Mouse (Mus musculus) CH12.LX (cell line): ENCODE data around the gene Ddah1. TPM values are rescaled to one million over a fixed set of nuclear protein-coding genes. Genes with fewer than 3 reads are reported as not detected.

Source experiments
- DNase-seq: peaks from one replicate; pipeline ENCODE4 v3.0.0-alpha.2; 2013; ENCODE audit errors: extremely low read depth
- H3K27ac ChIP-seq: 2 replicates; pipeline ENCODE4 v1.5.1; 2012; ENCODE audit warnings: low read depth, mild to moderate bottlenecking, control low read depth, moderate library complexity; ENCODE audit not compliant: insufficient read depth
- H3K27me3 ChIP-seq: replicated peaks from 2 replicates; pipeline ENCODE3; 2012; ENCODE audit warnings: inconsistent platforms
- H3K36me3 ChIP-seq, 2 experiments: replicated peaks in 1 of 2; 2 replicates each; pipeline versions ENCODE3 to v1.6.1; 2012; ENCODE audit warnings: inconsistent platforms in 1 of 2, low read length in 1 of 2, mild to moderate bottlenecking in 1 of 2, mixed read lengths in 1 of 2, moderate library complexity in 1 of 2; ENCODE audit not compliant: control insufficient read depth in 1 of 2, insufficient read depth in 1 of 2
- H3K4me1 ChIP-seq, 2 experiments: 2 replicates each; pipeline ENCODE4 v1.6.1; 2012; ENCODE audit warnings: inconsistent platforms in 1 of 2, moderate library complexity in 1 of 2; ENCODE audit not compliant: insufficient read depth in 2 of 2, control insufficient read depth in 1 of 2
- H3K4me2 ChIP-seq: 2 replicates; pipeline ENCODE4 v1.6.1; 2012; ENCODE audit warnings: low read depth, mild to moderate bottlenecking, control low read depth; ENCODE audit not compliant: poor library complexity, insufficient read depth, severe bottlenecking
- H3K4me3 ChIP-seq, 3 experiments: fragments of 150-350 bp in 1 of 3; sonication (generic) in 1 of 3; replicated peaks in 1 of 3; 2 replicates each; pipeline versions ENCODE3 to v1.5.1; 2011 to 2012; ENCODE audit warnings: low read depth in 2 of 3, low read length in 2 of 3, mild to moderate bottlenecking in 2 of 3, moderate library complexity in 2 of 3, control low read depth in 1 of 3, improper control_type of control experiment in 1 of 3, inconsistent platforms in 1 of 3, mixed read lengths in 1 of 3; ENCODE audit not compliant: poor library complexity in 1 of 3
- H3K79me2 ChIP-seq: replicated peaks from 2 replicates; pipeline ENCODE4 v1.6.1; 2012; ENCODE audit warnings: mild to moderate bottlenecking, moderate library complexity; ENCODE audit not compliant: control insufficient read depth, poor library complexity, insufficient read depth, severe bottlenecking; ENCODE audit errors: extremely low read depth
- H3K9ac ChIP-seq: 2 replicates; pipeline ENCODE4 v1.6.1; 2012; ENCODE audit warnings: low read depth, mild to moderate bottlenecking, control low read depth, moderate library complexity; ENCODE audit not compliant: insufficient read depth
- H3K9me3 ChIP-seq: replicated peaks from 2 replicates; pipeline ENCODE3; 2012; ENCODE audit warnings: low read length, inconsistent platforms, mixed read lengths
- BHLHE40 ChIP-seq: IDR thresholded peaks from 2 replicates; pipeline ENCODE4 v1.6.1; 2011; ENCODE audit warnings: mild to moderate bottlenecking, low read depth, low read length, improper control_type of control experiment
- CHD1 ChIP-seq: IDR thresholded peaks from 2 replicates; pipeline ENCODE4 v1.6.1; 2012; ENCODE audit warnings: low read depth, low read length, improper control_type of control experiment, inconsistent platforms
- CTCF ChIP-seq, 2 experiments: IDR thresholded peaks in 1 of 2; conservative IDR thresholded peaks in 1 of 2; 2 replicates each; pipeline ENCODE4 v1.5.1; 2011 to 2012; ENCODE audit warnings: low read depth in 2 of 2, low read length in 2 of 2, improper control_type of control experiment in 1 of 2, inconsistent platforms in 1 of 2, mild to moderate bottlenecking in 1 of 2, moderate library complexity in 1 of 2
- EP300 ChIP-seq: IDR thresholded peaks from 2 replicates; pipeline ENCODE4 v1.6.1; 2011; ENCODE audit warnings: low read length, improper control_type of control experiment
- ETS1 ChIP-seq: conservative IDR thresholded peaks from 2 replicates; pipeline ENCODE4 v1.6.1; 2012; ENCODE audit warnings: low read depth, mild to moderate bottlenecking, inconsistent platforms, low read length, improper control_type of control experiment, moderate library complexity
- HCFC1 ChIP-seq: IDR thresholded peaks from 2 replicates; pipeline ENCODE4 v1.6.1; 2012; ENCODE audit warnings: low read depth, mild to moderate bottlenecking, inconsistent platforms, low read length, improper control_type of control experiment
- IRF4 ChIP-seq: IDR thresholded peaks from 2 replicates; pipeline ENCODE4 v1.6.1; 2014; ENCODE audit warnings: low read depth, mild to moderate bottlenecking, inconsistent platforms, low read length, improper control_type of control experiment
- JUND ChIP-seq: conservative IDR thresholded peaks from 2 replicates; pipeline ENCODE4 v1.6.1; 2011; ENCODE audit warnings: low read depth, low read length, improper control_type of control experiment
- MAFK ChIP-seq: IDR thresholded peaks from 2 replicates; pipeline ENCODE4 v1.6.1; 2011; ENCODE audit warnings: low read length, improper control_type of control experiment; ENCODE audit not compliant: insufficient replicate concordance
- MXI1 ChIP-seq: IDR thresholded peaks from 2 replicates; pipeline ENCODE4 v1.6.1; 2011; ENCODE audit warnings: mild to moderate bottlenecking, low read depth, low read length, improper control_type of control experiment
- MYC ChIP-seq: IDR thresholded peaks from 2 replicates; pipeline ENCODE4 v1.6.1; 2011; ENCODE audit warnings: low read depth, mild to moderate bottlenecking, improper control_type of control experiment, low read length
- POLR2A ChIP-seq: IDR thresholded peaks from 2 replicates; pipeline ENCODE4 v1.6.1; 2011; ENCODE audit warnings: low read depth, mild to moderate bottlenecking, improper control_type of control experiment, low read length
- SMC3 ChIP-seq: IDR thresholded peaks from 2 replicates; pipeline ENCODE4 v1.6.1; 2011; ENCODE audit warnings: low read depth, low read length, improper control_type of control experiment
- TBP ChIP-seq: conservative IDR thresholded peaks from 2 replicates; pipeline ENCODE4 v1.6.1; 2011; ENCODE audit warnings: low read depth, low read length, improper control_type of control experiment
- UBTF ChIP-seq: IDR thresholded peaks from 2 replicates; pipeline ENCODE4 v1.6.1; 2012; ENCODE audit warnings: low read depth, mild to moderate bottlenecking, inconsistent platforms, low read length, improper control_type of control experiment, moderate library complexity
- USF1 ChIP-seq: IDR thresholded peaks from 2 replicates; pipeline ENCODE4 v1.6.1; 2014; ENCODE audit warnings: low read depth, mild to moderate bottlenecking, inconsistent platforms, low read length, improper control_type of control experiment
- ZC3H11A ChIP-seq: IDR thresholded peaks from 2 replicates; pipeline ENCODE4 v1.6.1; 2012; ENCODE audit warnings: low read depth, mild to moderate bottlenecking, inconsistent platforms, low read length, improper control_type of control experiment
- ZKSCAN1 ChIP-seq: IDR thresholded peaks from 2 replicates; pipeline ENCODE4 v1.6.1; 2012; ENCODE audit warnings: low read depth, inconsistent platforms, low read length, improper control_type of control experiment, borderline replicate concordance
- dilution Hi-C: fragments of 300-500 bp; cut with MboI; formaldehyde crosslinking; loops from 2 replicates; pipeline ENCODE4 v1.14.3; 2020; ENCODE audit warnings: low sequenced_read_pairs; ENCODE audit not compliant: extremely low pct_unique_long_range_greater_than_20kb, extremely low pct_ligation_motif_present
- in situ Hi-C: fragments of 300-500 bp; cut with MboI; formaldehyde crosslinking; loops from 3 replicates; pipeline ENCODE4 v1.14.3; 2019; ENCODE audit warnings: low sequenced_read_pairs, low pct_ligation_motif_present, low pct_unique_long_range_greater_than_20kb, mixed read lengths
- polyA plus RNA-seq: library from polyadenylated mRNA; unstranded; fragments of >175 nt; gene quantifications from 2 replicates; pipeline ENCODE4 v1.2.1, GENCODE M21; 2012; ENCODE audit warnings: low read depth; ENCODE audit not compliant: insufficient read length
- total RNA-seq, 2 experiments: library from RNA; depleted of rRNA; stranded (reverse); fragments of 300-350 nt in 1 of 2; fragments of >200 nt in 1 of 2; gene quantifications; 2 replicates each; pipeline ENCODE4 v1.2.3; 2012 to 2014

Ddah1 gene
- total and polyA plus RNA-seq, 3 experiments = not detected

- TF ChIP-seq POLR2A (no peak), CTCF (conservative IDR thresholded peaks at IDR 0.05 in 1 of 2, IDR thresholded peaks at IDR 0.05 in 1 of 2; ENCODE audit: low read depth in 2 of 2, low read length in 2 of 2) (no peak), MYC (no peak), HCFC1 (no peak)
- H3K4me3 ChIP-seq = no peak overlapping the region
- dilution Hi-C loops (no loop called here), in situ Hi-C loops (no loop called here)
- no peaks in the 10 kb centered on the region for H3K36me3 ChIP-seq
- H3K27ac ChIP-seq = no peak overlapping the region
- H3K9me3 ChIP-seq = no peaks in the 10 kb centered on the region
- H3K4me2 ChIP-seq = no peak overlapping the region
- peaks cover 4 to 9% of the 10 kb centered on the region in 2 experiments; a peak in 3 of 4 replicates for H3K4me1 ChIP-seq
- H3K9ac ChIP-seq = no peak overlapping the region
- DNase-seq = no peak
- no peaks in the 10 kb centered on the region for H3K27me3 ChIP-seq
- H3K79me2 ChIP-seq = no peaks in the 10 kb centered on the region
These were observed 135.7 kb downstream of the Ddah1 start for GRCm38 (mm10) chr3:145894131-145894530.

- peaks cover 4 to 12% of the 10 kb centered on the region in 2 experiments; a peak in 3 of 4 replicates for H3K4me1 ChIP-seq
- no peak overlapping the region for H3K4me2 ChIP-seq
- H3K27ac ChIP-seq = no peak overlapping the region
- dilution Hi-C loops = no loop called here
- H3K4me3 ChIP-seq = no peak overlapping the region
- in situ Hi-C loops = no loop called here
- H3K9me3 ChIP-seq = no peaks in the 10 kb centered on the region
- no peak for DNase-seq
- no peaks in the 10 kb centered on the region for H3K27me3 ChIP-seq
- no peaks in the 10 kb centered on the region for H3K36me3 ChIP-seq
- H3K9ac ChIP-seq = no peak overlapping the region
- H3K79me2 ChIP-seq = no peaks in the 10 kb centered on the region
- TF ChIP-seq BHLHE40 (no peak), IRF4 (no peak), SMC3 (no peak), POLR2A (no peak), CHD1 (no peak), MXI1 (no peak), ETS1 (no peak), MAFK (no peak), USF1 (no peak), ZC3H11A (no peak), EP300 (no peak), JUND (no peak)
These were observed 139.3 kb downstream of the Ddah1 start for GRCm38 (mm10) chr3:145897749-145898148.

GRCm38 (mm10) chr3:145899832-145900231 lies 141.4 kb downstream of the Ddah1 start:
- Histone ChIP-seq H3K4me1 (peaks cover 4 to 9% of the 10 kb centered on the region in 2 experiments; a peak in 3 of 4 replicates), H3K9me3 (no peaks in the 10 kb centered on the region), H3K9ac (no peak overlapping the region), H3K27ac (no peak overlapping the region), H3K27me3 (no peaks in the 10 kb centered on the region), H3K36me3 (no peaks in the 10 kb centered on the region), H3K79me2 (no peaks in the 10 kb centered on the region), H3K4me3 (no peak overlapping the region), H3K4me2 (no peak overlapping the region)
- dilution Hi-C loops (no loop called here), in situ Hi-C loops (loop anchor here (10.0 to 25.0 kb wide), 2 partner anchors 275 to 488 kb away; no protein-coding TSS in a partner anchor)
- TF ChIP-seq SMC3 (no peak), TBP (no peak), JUND (no peak), UBTF (no peak), CTCF (conservative IDR thresholded peaks at IDR 0.05 in 1 of 2, IDR thresholded peaks at IDR 0.05 in 1 of 2; ENCODE audit: low read depth in 2 of 2, low read length in 2 of 2) (no peak), MAFK (no peak), ETS1 (no peak), ZKSCAN1 (no peak)
- DNase-seq = no peak
